Mouse (Mus musculus): ENCODE measurements around the gene Arnt2.

DNA sequence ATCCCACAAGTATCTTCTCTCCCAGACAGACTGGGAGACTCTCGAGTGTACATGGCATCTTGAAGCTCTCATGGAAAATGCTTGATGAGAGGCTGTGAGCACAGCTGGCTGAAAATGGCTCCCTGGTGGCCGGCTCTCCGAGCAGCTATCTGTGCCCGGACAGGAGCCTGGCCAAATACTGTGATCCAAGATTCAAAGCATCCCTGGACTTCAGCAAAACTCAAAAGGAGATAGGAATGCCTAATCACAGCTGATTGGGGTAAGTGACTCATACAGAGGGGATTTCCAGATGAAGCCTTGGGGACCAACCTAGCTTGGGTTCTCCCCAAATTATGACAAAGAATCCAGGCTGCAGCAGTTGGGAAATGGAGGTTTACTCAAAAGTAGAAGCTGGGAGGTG lies 72.2 kb downstream of the Arnt2 start:
- TF ChIP-seq CTCF (IDR thresholded peaks at IDR 0.05; ENCODE audit: control insufficient read depth, insufficient read depth, low read length) (no peak), POLR2A (IDR thresholded peaks at IDR 0.05; ENCODE audit: borderline replicate concordance, control insufficient read depth, low read depth, low read length) (no peak)

Data from bone marrow, adult 2 months (tissue).